Mouse (Mus musculus) left cerebral cortex, adult 9 months (tissue): ENCODE results near the gene Kcnk10.

ENCODE experiments used
- DNase-seq, 2 experiments: peaks; one replicate each; pipeline ENCODE4 v3.0.0; 2022; ENCODE audit warnings: low spot score in 2 of 2

Gene Kcnk10

DNA sequence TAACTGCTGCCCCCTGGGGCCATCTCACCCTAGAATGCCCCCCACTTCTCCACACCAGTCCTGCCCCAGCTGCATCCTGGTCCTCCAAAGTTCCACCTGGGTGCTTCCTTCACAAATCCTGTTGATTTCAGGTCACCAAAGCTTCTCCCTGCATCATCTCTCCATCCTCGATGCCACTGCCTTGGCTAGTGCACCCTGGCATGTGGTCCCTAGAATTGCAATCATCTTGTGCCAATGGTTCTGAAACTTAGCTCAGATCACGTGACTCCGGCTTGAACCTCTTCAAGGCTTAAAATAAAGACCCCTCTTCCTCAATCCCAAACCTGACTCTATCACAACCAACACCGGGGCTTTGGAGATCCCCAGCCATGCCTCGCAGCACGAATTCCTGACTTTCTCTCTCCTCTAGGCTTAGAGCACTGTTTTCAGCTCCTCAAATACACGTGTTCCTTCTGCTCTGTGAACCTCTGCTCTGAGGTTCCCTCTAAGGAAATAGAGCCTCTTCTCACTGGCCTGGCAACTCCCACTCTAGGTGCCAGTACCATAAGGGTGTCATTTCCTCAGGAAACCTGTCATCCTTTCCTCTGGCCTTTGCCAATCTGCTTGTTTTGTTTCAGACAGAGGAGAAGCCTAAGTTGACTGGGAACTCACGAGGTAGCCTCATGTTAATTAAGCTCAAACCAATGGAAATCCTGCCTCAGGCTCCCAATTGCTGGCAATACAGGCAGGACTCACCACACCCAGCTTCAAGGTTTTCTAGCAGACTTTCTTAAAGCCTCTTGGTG is 6.0 kb downstream of the Kcnk10 start:
- DNase-seq, result no peak

GRCm38 (mm10) chr12:98569380-98569779 is 8.7 kb downstream of the Kcnk10 start:
- no peak for DNase-seq

GRCm38 (mm10) chr12:98567877-98568276 is 10.2 kb downstream of the Kcnk10 start:
- no peak for DNase-seq

DNA sequence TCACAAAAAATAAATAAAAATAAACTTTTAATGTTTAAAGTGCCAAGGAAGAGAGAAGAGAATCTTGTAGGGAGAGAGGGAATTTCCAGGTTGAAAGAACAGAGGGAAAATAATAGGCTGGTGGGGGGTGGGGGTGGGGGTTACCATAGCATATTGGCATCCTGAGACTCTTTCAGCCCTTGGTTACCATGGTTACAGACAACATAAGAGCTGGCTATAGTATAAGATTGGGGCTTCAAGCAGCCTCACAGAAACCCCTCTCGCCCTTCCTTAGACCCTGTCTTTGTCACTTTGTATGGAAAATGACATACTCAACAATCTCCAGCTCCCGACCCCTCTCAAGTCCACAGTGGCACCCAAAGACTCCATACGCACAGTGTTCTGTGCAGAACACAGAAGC is 13.7 kb downstream of the Kcnk10 start:
- no peak for DNase-seq

- no peak for DNase-seq
Observed at GRCm38 (mm10) chr12:98563261-98563660, 14.8 kb downstream of the Kcnk10 start.

- no peak for DNase-seq
Observed at GRCm38 (mm10) chr12:98562341-98562977, 15.7 kb downstream of the Kcnk10 start.

- DNase-seq, result no peak
Observed at GRCm38 (mm10) chr12:98560038-98560437, 18.1 kb downstream of the Kcnk10 start.

DNA sequence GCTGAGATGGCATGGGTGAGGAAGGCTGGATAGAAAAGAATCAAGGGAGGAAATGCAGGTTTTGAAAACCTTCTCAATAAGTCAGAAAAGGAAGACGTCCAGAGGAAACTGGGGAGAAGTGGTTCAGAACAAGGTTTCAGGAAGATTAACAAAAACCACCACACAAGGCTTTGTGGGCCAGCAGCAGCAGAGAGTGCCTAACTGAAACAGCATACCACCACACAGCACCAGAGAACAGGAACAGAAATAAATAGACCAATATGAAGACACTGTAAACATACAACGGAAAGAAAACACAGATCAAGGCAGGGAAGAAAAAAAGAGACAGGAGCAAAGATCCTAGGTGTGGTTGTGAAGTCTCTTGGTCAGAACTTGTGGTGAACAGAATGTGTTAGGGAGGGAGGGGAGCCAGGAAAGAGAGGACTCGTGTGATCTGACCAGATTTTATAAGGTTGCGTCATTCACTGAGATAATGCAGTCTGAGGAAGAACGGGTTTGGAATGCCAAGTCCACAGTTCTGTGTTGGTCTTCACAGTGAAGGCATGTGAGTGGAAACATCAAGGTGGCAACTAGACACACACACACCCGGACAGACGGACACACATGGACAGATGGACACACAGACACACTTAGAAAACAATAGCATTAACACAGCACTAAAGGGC is 21.0 kb downstream of the Kcnk10 start:
- DNase-seq, result no peak

- DNase-seq, result no peak
Observed at GRCm38 (mm10) chr12:98549981-98550380, 28.1 kb downstream of the Kcnk10 start.

- no peak for DNase-seq
Observed at GRCm38 (mm10) chr12:98548141-98548540, 30.0 kb downstream of the Kcnk10 start.

DNA sequence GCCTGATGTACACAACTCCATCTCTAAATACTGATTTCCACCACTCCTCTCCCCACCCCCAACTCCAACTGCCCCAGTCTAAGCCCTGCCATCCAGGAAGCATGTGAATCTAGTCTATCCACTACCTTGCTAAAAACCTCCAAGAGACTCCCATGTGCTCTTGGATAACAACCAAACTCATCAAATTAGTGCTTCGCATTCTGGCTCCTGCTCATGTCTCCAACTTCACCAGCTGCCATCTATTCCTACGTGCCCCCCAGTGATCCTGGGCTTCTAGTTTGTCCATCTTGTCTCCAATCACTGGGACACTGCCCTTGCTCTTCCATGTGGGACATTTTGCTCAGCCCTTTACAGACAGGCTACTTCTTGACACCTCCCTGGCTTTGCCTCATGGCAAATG is 32.2 kb downstream of the Kcnk10 start:
- DNase-seq, result no peak

DNA sequence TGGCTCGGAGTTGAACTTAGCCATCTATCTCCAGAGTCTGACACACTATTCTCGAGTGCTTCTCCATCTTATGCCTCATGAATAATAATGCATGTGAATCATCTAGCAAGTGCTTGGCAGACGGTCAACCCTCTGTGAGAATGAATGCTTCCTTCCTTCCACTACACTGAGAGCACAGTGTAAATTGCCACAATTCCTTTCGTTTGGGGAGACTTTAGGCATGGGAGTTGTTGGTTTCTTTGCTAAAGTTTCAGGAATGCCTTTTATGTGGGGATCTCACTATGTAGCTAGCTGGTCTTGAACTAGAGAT is 32.9 kb downstream of the Kcnk10 start:
- DNase-seq, result peak; percentile 37 to 84

GRCm38 (mm10) chr12:98544545-98545250 is 33.4 kb downstream of the Kcnk10 start:
- no peak for DNase-seq

DNA sequence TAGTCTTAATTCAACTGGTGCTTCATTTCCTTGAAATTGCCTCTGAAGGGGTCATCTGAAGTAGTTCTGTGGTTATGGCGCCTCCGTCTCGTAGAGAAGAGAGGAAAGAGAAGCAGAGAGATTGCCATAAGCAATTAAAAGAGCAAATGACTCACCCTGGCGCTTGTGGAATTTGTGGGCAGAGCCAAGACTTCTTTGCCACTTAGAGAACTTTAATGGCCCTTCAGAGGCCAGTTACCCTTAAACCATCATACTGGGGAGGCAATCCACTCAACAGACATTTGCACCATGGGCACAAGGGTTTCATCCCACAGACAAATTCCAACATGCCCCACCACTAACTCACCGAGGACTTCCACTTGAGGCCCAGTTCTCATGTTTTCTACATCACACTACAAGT is 41.4 kb downstream of the Kcnk10 start:
- DNase-seq, result no peak

DNA sequence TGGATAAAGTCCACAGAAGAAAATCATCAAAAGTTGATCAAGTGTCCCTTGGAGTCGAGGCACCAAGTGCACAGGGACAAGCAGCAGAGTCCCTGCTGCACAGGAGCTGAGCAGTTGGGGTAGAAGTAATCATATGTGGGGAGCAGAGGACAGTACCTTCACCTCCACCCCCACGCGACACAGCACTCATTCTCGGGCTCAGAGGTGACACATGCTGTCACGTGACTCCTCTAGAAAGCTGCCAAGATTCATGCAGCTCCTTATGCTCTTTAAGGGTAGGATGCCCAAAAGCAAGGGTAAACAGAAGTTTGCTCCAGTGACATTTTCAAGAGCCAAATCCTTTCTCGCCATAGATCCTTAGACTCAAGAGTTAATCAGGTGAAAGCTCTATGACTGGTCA is 42.1 kb downstream of the Kcnk10 start:
- no peak for DNase-seq

GRCm38 (mm10) chr12:98535494-98535901 is 42.6 kb downstream of the Kcnk10 start:
- peak; percentile 58 to 68 for DNase-seq

DNA sequence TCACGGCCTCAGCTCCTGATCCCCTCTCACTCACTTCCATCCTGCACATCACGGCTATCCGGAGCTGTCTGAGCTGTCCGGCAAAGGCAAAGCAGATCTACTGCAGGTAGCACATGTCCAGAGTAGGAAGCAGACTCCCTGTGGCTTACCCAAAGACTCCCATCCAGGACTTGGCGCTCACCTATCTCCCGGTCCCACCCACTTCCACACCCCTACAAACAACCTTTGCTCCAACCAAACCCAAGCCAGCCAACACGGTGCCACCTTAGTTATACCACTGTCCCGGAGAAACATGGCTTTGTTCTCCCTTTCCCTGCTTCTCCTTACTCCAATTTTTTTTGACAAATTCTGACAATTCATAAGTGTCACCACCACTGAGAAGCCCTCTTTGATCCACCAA is 49.5 kb downstream of the Kcnk10 start:
- no peak for DNase-seq

GRCm38 (mm10) chr12:98525361-98525760 is 52.7 kb downstream of the Kcnk10 start:
- no peak for DNase-seq

GRCm38 (mm10) chr12:98524331-98525311 is 53.5 kb downstream of the Kcnk10 start:
- DNase-seq, result no peak

DNA sequence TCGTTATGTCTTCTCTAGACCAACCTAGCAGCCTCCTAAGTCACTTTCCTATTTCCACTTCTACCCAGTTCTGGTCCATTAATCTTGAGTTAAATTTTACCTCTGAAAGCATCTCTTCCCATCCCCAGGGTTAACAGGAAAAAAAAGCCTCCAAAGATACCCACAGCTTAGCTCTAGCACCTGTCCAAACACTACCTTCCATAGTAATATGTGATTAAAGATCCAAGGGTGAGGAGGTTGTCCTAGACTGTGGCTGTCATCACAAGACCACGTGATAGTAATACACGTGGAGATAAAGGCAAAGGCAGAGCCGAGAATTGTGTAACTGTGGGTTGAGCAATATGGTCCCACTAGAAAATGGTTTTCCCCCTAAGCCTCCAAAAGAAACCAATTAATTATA is 56.8 kb downstream of the Kcnk10 start:
- DNase-seq, result no peak

DNA sequence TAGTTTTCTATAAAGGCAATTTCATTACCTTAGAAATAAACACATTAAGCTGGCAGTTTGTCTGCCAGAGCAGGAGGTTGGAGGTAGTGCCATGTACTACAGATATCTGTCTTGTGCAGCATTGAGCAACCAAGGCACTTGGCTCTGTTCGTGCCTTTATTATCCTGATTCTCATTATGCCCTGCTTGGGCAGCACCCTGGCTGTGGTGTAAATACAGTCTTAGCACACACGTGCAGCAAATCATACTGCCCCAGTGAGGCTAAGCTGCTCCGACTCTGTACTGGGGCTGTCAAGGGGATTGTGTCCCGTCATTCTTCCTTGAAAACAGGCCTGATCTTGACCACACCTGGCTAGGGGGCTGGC is 57.6 kb downstream of the Kcnk10 start:
- no peak for DNase-seq
